Mouse (Mus musculus): ENCODE measurements around the gene 1700029J07Rik. TPM values are rescaled to one million over a fixed set of nuclear protein-coding genes. Genes with fewer than 3 reads are reported as not detected.

Gene 1700029J07Rik
- total RNA-seq, 2 experiments from 2014 or later, result 2.1 to 3.9 TPM

DNA sequence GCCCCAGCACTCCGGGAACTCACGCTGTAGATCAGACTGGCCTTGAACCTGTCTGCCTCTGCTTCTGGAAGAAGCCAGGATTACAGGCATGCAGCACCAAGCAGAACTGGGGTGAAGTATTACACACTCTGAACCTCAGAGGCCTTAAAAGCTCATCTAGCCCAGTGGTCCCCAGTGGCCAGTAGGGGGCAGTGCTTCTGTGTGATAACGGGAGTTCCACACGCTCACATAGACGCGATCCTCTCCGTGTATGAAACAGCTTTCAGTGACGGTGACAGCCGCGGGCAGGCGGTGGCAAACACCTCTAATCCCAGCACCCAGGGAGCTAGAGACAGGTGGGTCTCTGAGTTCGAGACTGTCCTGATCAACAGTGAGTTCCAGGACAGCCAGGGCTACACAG lies 4.2 kb downstream of the 1700029J07Rik start:
- no peak for DNase-seq (ENCODE audit: extremely low spot score in 1 of 2, low spot score in 1 of 2)

DNA sequence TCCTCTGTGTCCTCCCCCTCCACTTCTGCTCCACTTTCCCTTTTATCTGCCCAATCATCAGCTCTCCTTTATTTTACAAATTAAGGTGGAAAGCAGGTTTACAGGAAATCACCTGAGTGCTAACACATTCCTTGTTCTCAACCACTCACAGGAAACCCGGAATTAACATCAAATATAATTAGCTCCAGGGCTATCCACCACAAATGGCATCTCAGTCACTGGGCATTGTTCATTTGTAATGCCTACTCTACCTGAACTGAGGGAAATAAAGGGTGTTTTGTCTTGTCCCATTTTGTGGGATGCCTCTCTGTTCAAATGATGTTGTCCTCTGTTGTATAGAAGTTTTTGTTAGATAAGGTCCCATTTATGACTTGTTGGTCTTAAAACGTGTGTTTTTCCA lies 24.4 kb downstream of the 1700029J07Rik start:
- no peak for DNase-seq (ENCODE audit: extremely low spot score in 1 of 2, low spot score in 1 of 2)

DNA sequence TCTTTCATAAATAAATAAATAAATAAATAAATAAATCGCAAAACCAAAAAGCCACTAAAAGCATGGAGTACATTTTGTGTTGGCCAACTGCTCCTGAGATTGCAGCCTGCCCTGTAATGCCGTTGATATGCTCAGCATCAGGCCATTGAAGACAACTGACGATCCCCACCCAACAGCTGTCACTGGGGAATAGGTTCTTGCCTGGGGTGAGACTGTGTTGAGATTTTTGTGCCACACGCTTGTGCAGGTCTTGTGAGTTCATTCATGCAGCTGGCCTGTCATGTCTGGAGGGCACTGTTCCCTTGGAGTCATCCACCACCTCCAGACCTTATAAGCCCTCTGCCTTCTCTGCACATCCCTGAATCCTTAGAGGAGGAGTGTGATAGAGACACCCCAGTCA lies 28.8 kb downstream of the 1700029J07Rik start:
- no peak for DNase-seq (ENCODE audit: extremely low spot score in 1 of 2, low spot score in 1 of 2)

DNA sequence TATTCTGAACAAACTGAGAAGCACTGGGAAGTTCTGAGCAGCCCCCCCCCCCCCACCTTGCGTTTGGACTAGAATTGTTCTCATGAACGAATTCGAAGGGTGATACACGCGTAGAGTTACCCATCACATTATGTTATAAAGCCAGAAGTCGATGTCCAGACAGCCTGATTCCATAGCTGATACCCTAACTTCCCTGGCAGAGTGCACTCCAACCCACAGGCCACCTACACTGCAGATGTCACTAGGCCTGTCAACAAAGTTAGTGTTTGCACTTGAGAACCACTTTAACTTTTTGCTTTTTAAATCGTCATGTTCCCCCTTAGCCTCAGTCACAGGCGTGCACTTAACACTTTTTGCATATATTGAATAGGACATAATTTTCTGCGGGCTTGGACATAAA lies 38.1 kb downstream of the 1700029J07Rik start:
- DNase-seq (ENCODE audit: extremely low spot score in 1 of 2, low spot score in 1 of 2), result no peak

DNA sequence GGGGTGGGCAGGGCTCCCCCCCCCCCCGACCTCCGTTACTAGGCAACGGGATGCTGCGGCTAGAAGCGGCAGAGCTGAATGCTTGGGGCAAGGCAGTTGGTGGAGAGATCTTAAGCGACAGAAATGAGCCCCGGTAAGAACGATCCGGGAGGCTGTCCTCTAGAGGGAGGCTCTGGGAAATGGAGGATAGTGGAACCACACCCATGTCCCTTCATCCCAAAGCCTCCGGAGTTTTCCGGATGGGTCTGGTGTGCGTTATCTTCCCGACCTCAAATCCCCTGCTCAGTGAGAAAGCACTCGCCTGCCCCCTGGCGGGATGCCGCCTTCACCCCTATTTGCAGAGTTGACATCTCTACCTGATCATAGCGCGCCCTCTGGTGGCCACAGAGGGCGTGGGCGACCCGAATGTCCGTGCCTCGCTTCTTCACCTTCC lies 40.5 kb downstream of the 1700029J07Rik start, which contains the start of gene Ccdc110:
TSS of gene Ccdc110 (plus strand) at position 38 of the 433 bp plus-strand sequence.
- DNase-seq (ENCODE audit: extremely low spot score in 1 of 2, low spot score in 1 of 2), result peak; percentile 99 to 100

DNA sequence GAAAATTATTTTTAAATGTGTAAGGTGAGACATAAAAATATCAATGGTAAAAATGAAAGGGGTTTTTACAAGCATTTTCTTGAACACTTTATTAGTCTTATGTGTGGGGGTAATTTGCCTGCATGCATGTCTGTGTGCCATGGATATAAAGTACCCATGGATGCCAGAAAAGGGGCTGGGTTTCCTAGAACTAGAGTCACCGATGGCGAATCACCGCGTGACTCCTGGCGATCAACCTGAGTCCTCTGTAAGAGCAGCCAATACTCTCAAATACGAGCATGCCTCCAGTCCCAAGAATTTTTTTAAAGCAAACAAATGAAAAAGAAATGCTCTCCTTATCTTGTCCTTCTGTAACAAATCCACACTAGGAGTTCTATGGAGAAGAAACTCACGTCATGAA lies 52.9 kb downstream of the 1700029J07Rik start:
- DNase-seq (ENCODE audit: extremely low spot score in 1 of 2, low spot score in 1 of 2), result no peak

DNA sequence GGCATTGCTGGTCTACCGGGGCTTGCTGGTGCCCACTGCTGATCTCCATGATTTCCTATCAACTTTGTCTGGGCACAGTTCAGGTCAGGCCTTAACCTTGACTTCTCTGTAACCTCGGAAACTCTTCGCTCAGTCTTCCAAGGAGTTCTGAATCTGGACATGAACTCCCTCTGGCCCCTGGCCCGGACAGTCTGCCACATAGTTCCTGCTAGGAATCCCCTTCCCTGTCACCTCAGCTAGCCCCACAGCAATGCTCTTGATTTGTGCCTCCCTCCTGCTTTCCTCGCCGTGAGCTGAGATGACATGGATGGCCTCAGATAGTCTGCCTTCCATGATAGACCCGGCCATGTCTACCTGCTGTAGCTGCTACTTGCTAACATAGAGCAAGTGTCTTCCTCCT lies 54.7 kb downstream of the 1700029J07Rik start:
- no peak for DNase-seq (ENCODE audit: extremely low spot score in 1 of 2, low spot score in 1 of 2)

DNA sequence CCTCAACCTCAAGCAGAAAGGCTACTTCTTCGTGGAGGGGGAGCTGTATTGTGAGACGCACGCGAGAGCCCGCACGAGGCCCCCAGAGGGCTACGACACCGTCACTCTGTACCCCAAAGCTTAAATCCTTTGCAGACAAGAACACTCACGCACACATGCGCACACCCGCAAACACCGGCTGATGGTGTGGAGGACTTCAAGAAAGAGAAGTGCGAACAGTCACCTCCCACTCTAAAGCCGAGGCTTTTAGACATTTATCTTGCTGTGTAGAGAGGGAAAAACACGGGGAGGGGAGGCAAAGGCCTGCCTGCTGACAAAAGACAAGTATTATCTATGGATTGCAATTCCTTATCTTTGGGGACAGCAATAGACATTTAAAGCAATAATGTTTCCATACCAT lies 56.2 kb downstream of the 1700029J07Rik start:
- no peak for DNase-seq (ENCODE audit: extremely low spot score in 1 of 2, low spot score in 1 of 2)

DNA sequence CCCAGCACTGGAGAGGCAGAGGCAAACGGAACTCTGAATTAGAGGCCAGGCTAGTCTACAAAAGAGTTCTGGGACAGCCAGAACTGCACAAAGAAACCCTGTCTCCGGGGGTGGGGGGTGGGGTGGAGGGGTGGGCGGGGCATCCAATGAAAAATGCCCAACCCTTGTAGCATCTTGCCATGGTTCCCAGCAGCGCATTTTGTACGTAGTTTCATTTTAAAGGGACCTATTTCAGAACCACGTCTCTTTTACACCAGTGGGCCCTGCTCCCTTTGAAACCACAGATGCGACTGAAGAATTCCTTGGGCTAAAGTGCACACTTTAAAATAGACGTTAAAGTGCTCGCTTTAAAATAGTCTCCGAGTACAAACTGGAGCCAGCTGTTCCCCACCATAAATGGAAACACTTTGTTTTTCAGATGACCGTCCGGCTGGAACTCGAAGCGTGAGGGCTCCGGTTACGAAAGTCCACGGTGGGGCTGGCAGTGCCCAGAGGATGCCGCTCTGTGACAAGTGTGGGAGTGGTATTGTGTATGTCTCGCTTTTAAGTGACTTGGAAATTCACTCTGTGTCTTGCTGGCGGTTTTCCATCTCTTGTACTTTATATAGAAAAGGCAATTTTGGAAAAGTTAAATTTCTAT lies 57.9 kb downstream of the 1700029J07Rik start:
- DNase-seq (ENCODE audit: extremely low spot score in 1 of 2, low spot score in 1 of 2), result no peak

DNA sequence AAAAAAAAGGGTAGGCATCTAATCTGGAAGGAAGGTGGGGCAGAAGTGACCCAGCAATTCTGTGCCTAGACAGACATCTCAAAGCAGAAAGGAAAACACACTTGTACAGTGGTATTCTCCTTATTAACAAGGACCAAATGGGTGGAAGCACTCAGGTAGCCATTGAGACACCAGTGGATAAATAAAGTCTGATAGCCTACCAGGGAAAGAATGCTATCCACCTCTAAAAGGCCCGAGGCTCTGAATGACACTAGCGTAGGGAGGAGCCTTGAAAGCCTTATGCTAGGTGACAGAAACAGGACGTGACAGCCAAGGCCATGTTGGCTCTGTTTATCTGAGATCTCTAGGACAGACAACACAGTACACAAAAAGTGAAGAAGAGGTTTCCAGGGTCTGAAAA lies 58.6 kb downstream of the 1700029J07Rik start:
- DNase-seq (ENCODE audit: extremely low spot score in 1 of 2, low spot score in 1 of 2), result no peak

DNA sequence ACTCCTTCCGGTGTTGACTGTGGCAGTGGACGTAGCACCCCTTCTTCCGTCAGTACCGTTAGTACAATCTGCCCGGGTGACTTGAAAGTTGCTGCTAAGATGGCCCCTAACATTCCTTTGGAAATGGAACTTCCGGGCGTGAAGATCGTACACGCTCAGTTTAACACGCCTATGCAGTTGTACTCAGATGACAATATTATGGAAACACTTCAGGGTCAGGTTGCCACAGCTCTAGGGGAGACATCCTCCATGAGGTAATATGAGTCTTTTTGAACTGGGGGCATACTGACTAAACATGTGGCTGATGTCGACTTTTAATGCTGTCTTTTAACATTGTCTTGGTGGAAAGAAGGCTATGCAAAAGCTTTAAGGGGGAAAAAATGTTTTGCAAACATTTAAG lies 61.3 kb downstream of the 1700029J07Rik start:
- DNase-seq (ENCODE audit: extremely low spot score in 1 of 2, low spot score in 1 of 2), result no peak

DNA sequence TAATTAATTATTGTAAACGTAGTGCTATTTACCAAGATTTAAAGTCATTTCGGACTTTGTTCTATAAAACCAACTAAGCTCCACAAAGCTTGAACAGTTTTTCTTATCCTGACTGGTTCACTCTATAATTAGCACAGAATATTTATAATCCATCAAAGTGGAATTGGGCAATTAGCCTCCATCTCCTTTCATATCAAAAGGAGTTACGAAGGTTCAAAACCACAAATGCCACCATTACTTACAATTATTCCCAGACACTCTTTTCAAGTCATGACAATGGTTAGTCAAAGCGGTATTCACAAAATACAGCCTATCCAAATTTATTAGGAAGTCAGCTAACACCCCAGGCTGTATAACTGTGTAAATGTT lies 68.8 kb downstream of the 1700029J07Rik start:
- DNase-seq (ENCODE audit: extremely low spot score in 1 of 2, low spot score in 1 of 2), result no peak

DNA sequence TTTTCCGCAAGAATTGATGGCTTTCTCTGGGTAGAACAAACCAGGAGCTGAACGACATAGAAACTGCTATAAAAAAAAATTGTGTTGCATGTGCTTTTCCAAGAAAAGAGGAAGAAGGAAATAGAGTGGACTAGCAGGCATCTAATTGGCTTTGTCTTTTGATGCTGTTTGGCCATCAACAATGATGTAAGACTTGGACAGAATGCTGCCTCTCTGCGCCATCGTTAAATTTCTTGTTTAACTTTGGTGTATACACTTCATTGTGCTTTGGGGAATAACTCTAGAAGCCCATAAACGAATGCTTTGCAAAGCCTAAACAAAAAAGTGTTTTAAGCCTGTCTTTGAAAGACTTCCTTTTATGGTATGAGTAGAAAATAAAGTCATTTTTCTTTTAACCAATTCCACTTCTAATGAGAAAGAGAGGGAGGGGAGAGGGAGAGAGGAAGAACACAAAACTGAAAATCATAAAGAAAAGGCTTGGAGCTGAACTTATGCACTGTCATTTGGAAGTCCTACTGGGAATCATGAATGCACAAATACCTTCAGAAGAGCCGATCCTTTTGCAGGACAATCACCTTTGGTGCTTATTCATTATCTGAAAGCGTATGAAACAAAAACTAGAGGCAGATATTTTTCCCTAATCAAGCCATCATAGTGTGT lies 69.3 kb downstream of the 1700029J07Rik start:
- DNase-seq (ENCODE audit: extremely low spot score in 1 of 2, low spot score in 1 of 2), result no peak

DNA sequence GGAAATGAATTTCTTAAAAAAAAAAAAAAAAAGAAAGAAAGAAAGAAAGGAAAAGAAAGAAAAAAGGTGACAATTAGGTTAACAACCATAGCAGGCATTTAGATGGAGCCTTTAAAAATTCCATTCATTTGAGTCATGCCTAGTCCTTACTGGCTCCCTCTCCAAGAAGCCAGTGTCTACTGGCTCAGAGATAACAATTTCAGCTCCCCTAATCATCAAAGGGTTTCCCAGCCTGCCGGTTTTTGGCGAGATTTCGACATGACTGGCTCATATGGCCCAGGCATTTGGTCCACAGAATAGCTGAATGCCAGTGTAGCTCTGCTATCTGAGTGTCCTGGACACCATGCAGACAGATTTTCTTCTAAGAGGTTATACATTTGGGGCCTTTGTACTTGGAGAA lies 71.4 kb downstream of the 1700029J07Rik start:
- DNase-seq (ENCODE audit: extremely low spot score in 1 of 2, low spot score in 1 of 2), result no peak

Other genes starting within 250 kb of the 1700029J07Rik start
- under 1 TPM; 0.73 to 0.98 TPM for gene Pdlim3, start 89.8 kb downstream of the 1700029J07Rik start, total RNA-seq (2021)
- under 1 TPM; 0.66 TPM for gene Ccdc110, start 40.6 kb downstream of the 1700029J07Rik start, total RNA-seq (2021)
- 10 to 100 TPM; 49.5 to 52.6 TPM for gene Ufsp2, start 276 bp upstream of the 1700029J07Rik start, total RNA-seq (2021)
- under 1 TPM; 0.10 to 0.23 TPM for gene Lrp2bp, start 24.1 kb upstream of the 1700029J07Rik start, total RNA-seq (2021)
- 1 to 10 TPM; 8.7 to 9.5 TPM for gene Ankrd37, start 30.5 kb upstream of the 1700029J07Rik start, total RNA-seq (2021)
- gene Cfap97, start 176.5 kb upstream of the 1700029J07Rik start, total RNA-seq (2021), result 10 to 100 TPM; 21.6 to 24.3 TPM
- gene Snx25, start 176.9 kb upstream of the 1700029J07Rik start, total RNA-seq (2021), result 10 to 100 TPM; 44.1 to 45.8 TPM
- gene Slc25a4, start 236.0 kb upstream of the 1700029J07Rik start, total RNA-seq (2021), result 100 to 1,000 TPM; 582 to 631 TPM